Mouse (Mus musculus) forebrain, embryonic 13.5 days (tissue): Measurements from ENCODE around the gene Olfr517. TPM values are rescaled to one million over a fixed set of nuclear protein-coding genes. Genes with fewer than 3 reads are reported as not detected.

Experiments
- ATAC-seq: fragments of 200-750 bp; cut with Nextera tagmentation; 2 replicates; pipeline ENCODE4 v1.8.0; 2017
- H3K27ac ChIP-seq: fragments of 300-500 bp; sonication (generic); 2 replicates; pipeline ENCODE4 v1.5.1; 2015; ENCODE audit warnings: inconsistent platforms, mild to moderate bottlenecking, moderate library complexity
- H3K27me3 ChIP-seq: fragments of 300-500 bp; sonication (generic); 2 replicates; pipeline ENCODE4 v1.6.1; 2015; ENCODE audit warnings: mild to moderate bottlenecking, inconsistent platforms
- H3K36me3 ChIP-seq: fragments of 300-500 bp; sonication (generic); 2 replicates; pipeline ENCODE4 v1.6.1; 2015; ENCODE audit warnings: mild to moderate bottlenecking, inconsistent platforms; ENCODE audit not compliant: poor library complexity, severe bottlenecking
- H3K4me1 ChIP-seq: fragments of 300-500 bp; sonication (generic); 2 replicates; pipeline ENCODE4 v1.6.1; 2015; ENCODE audit warnings: inconsistent platforms
- H3K4me2 ChIP-seq: fragments of 300-500 bp; sonication (generic); 2 replicates; pipeline ENCODE4 v1.6.1; 2015; ENCODE audit warnings: inconsistent platforms, mild to moderate bottlenecking, moderate library complexity
- H3K4me3 ChIP-seq: fragments of 300-500 bp; sonication (generic); 2 replicates; pipeline ENCODE4 v1.5.1; 2015; ENCODE audit warnings: mild to moderate bottlenecking, inconsistent platforms
- H3K9ac ChIP-seq: fragments of 300-500 bp; sonication (generic); 2 replicates; pipeline ENCODE4 v1.6.1; 2015; ENCODE audit warnings: mild to moderate bottlenecking, inconsistent platforms
- H3K9me3 ChIP-seq: fragments of 300-500 bp; sonication (generic); replicated peaks from 2 replicates; pipeline ENCODE4 v1.6.1; 2016; ENCODE audit warnings: inconsistent platforms
- whole genome bisulfite sequencing: fragments of 180-500 bp; shearing (Covaris S2); methylation state at CpG from one replicate; pipeline ENCODE4 v1.1.7; 2015; 5-methylcytosine and 5-hydroxymethylcytosine counted together
- polyA plus RNA-seq: library from polyadenylated mRNA; unstranded; fragments of >200 nt; fragmentation: Nextera tagmentation; extraction: Ambion mirVana; gene quantifications from 2 replicates; pipeline ENCODE4 v1.2.1, GENCODE M21; 2015

Gene Olfr517
- polyA plus RNA-seq = not detected in 2 replicates

- no peak within 1 kb of the TSS for H3K9ac ChIP-seq
- no peak within 1 kb of the TSS for H3K27ac ChIP-seq
- H3K36me3 ChIP-seq = no peaks in the 10 kb centered on the region
- no peak for ATAC-seq
- no peak within 1 kb of the TSS for H3K4me3 ChIP-seq
- no peaks in the 10 kb centered on the region for H3K4me1 ChIP-seq
- whole genome bisulfite sequencing = 66% methylated on average over 2 of the region's 2 CpGs
- no peaks in the 10 kb centered on the region for H3K9me3 ChIP-seq
- no peaks in the 10 kb centered on the region for H3K27me3 ChIP-seq
- H3K4me2 ChIP-seq = no peak within 1 kb of the TSS
These were observed at the start of gene Olfr517 for GRCm38 (mm10) chr7:108872279-108872678. Gene Olfr517 (minus strand): TSS chr7:108872379.

- 91% methylated on average over 2 of the region's 2 CpGs for WGBS
- ATAC-seq = no peak
These were observed 31.8 kb upstream of the Olfr517 start for GRCm38 (mm10) chr7:108903969-108904368.

GRCm38 (mm10) chr7:108894320-108894719, 22.1 kb upstream of the Olfr517 start, which contains the start of gene Olfr519:
Gene Olfr519 (minus strand): TSS chr7:108894420.
- Histone ChIP-seq H3K4me3 (no peak within 1 kb of the TSS), H3K36me3 (no peaks in the 10 kb centered on the region), H3K9ac (no peak within 1 kb of the TSS), H3K4me2 (no peak within 1 kb of the TSS), H3K27me3 (no peaks in the 10 kb centered on the region), H3K9me3 (no peaks in the 10 kb centered on the region), H3K27ac (no peak within 1 kb of the TSS), H3K4me1 (no peaks in the 10 kb centered on the region)
- 90% methylated on average over 5 of the region's 5 CpGs for WGBS
- no peak for ATAC-seq

More at GRCm38 (mm10) chr7:108903969-108904368, 31.8 kb upstream of the Olfr517 start:
- no peaks in the 10 kb centered on the region for H3K27me3 ChIP-seq
- H3K4me1 ChIP-seq = no peaks in the 10 kb centered on the region
- H3K27ac ChIP-seq = no peak overlapping the region
- H3K4me2 ChIP-seq = no peak overlapping the region
- no peaks in the 10 kb centered on the region for H3K36me3 ChIP-seq
- H3K4me3 ChIP-seq = no peak overlapping the region
- H3K9ac ChIP-seq = no peak overlapping the region
- no peaks in the 10 kb centered on the region for H3K9me3 ChIP-seq

GRCm38 (mm10) chr7:108884906-108885305, 12.7 kb upstream of the Olfr517 start, which contains the start of gene Olfr518:
Gene Olfr518 (minus strand): TSS chr7:108885006.
- 82% methylated on average over 4 of the region's 4 CpGs for WGBS

GRCm38 (mm10) chr7:108850429-108850828, 21.8 kb downstream of the Olfr517 start, which contains the start of gene Olfr516:
Gene Olfr516 (minus strand): TSS chr7:108850529.
- Histone ChIP-seq H3K9me3 (no peaks in the 10 kb centered on the region), H3K27me3 (no peaks in the 10 kb centered on the region), H3K9ac (no peak within 1 kb of the TSS), H3K36me3 (no peaks in the 10 kb centered on the region), H3K4me1 (no peaks in the 10 kb centered on the region), H3K4me3 (no peak within 1 kb of the TSS), H3K27ac (no peak within 1 kb of the TSS), H3K4me2 (no peak within 1 kb of the TSS)
- ATAC-seq = no peak
- 89% methylated on average over 2 of the region's 2 CpGs for WGBS

More at GRCm38 (mm10) chr7:108884906-108885305, 12.7 kb upstream of the Olfr517 start, which contains the start of gene Olfr518:
- H3K9me3 ChIP-seq = no peaks in the 10 kb centered on the region
- H3K36me3 ChIP-seq = no peaks in the 10 kb centered on the region
- no peaks in the 10 kb centered on the region for H3K27me3 ChIP-seq
- H3K4me1 ChIP-seq = no peaks in the 10 kb centered on the region
- no peak within 1 kb of the TSS for H3K4me2 ChIP-seq
- H3K27ac ChIP-seq = no peak within 1 kb of the TSS
- H3K9ac ChIP-seq = no peak within 1 kb of the TSS
- H3K4me3 ChIP-seq = no peak within 1 kb of the TSS
- ATAC-seq = no peak

GRCm38 (mm10) chr7:108825897-108826296, 46.3 kb downstream of the Olfr517 start, which contains the start of gene Olfr514:
Gene Olfr514 (minus strand): TSS chr7:108825997.
- Histone ChIP-seq H3K36me3 (no peaks in the 10 kb centered on the region), H3K9me3 (no peaks in the 10 kb centered on the region), H3K4me3 (no peak within 1 kb of the TSS), H3K4me2 (no peak within 1 kb of the TSS), H3K9ac (no peak within 1 kb of the TSS), H3K4me1 (no peaks in the 10 kb centered on the region), H3K27ac (no peak within 1 kb of the TSS), H3K27me3 (no peaks in the 10 kb centered on the region)
- no peak for ATAC-seq

Other genes starting within 250 kb of the Olfr517 start
- not detected in 2 replicates for gene Olfr508, start 242.4 kb downstream of the Olfr517 start, polyA plus RNA-seq
- not detected in 2 replicates for gene Olfr509, start 220.5 kb downstream of the Olfr517 start, polyA plus RNA-seq
- not detected in 2 replicates for gene Olfr510, start 206.0 kb downstream of the Olfr517 start, polyA plus RNA-seq
- not detected in 2 replicates for gene Olfr512, start 159.1 kb downstream of the Olfr517 start, polyA plus RNA-seq
- not detected in 2 replicates for gene Olfr513, start 121.4 kb downstream of the Olfr517 start, polyA plus RNA-seq
- not detected in 2 replicates for gene Olfr514, start 46.4 kb downstream of the Olfr517 start, polyA plus RNA-seq
- gene Olfr516, start 21.9 kb downstream of the Olfr517 start, polyA plus RNA-seq = not detected in 2 replicates
- gene Olfr518, start 12.6 kb upstream of the Olfr517 start, polyA plus RNA-seq = not detected in 2 replicates
- gene Olfr519, start 22.0 kb upstream of the Olfr517 start, polyA plus RNA-seq = not detected in 2 replicates
- gene Nlrp10, start 57.8 kb upstream of the Olfr517 start, polyA plus RNA-seq = 0.05 TPM in 1 of 2 replicates, not detected in the other
- gene Eif3f, start 62.0 kb upstream of the Olfr517 start, polyA plus RNA-seq = 84.0 and 84.5 TPM in 2 replicates
- gene Tub, start 78.0 kb upstream of the Olfr517 start, polyA plus RNA-seq = 27.1 and 31.5 TPM in 2 replicates
- 23.2 and 27.6 TPM in 2 replicates for gene Ric3, start 211.0 kb upstream of the Olfr517 start, polyA plus RNA-seq